Mouse (Mus musculus) 416B (cell line): ENCODE results near the gene Wdr35.

Source experiments
- DNase-seq: peaks from one replicate; pipeline ENCODE4 v3.0.0; 2011; ENCODE audit warnings: low read depth

The Wdr35 gene

DNA sequence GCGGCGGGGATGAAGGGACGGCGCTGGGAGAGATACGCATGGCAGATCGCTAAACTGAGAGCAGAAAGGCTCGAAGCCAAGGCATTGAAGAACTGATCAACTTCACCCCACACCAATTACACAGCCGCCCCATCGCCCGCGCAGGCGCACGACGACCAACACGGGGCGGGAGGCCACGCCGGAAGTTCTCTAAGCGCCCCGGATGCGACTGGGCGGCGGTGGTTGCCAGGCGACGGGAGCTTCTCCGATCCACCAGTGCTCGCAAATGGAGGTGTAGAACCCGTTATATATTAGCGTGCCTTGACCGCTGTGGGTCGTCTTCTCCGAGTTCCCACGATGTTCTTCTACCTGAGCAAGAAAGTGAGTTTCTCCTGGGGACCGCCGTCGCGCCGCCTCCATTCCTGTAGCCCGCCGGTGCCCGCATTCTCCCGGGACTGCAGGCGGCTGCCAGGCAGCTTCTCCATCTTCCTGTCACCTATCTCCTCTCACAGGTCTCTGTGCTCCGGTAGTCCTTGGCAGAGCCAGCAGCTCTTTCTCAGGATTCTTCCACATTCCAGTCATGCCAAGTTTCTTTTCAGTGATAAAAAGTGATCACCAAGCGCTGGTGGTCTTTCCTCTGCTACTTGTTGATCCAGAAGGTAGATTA, at the start of gene Wdr35:
Wdr35 (plus strand) TSS at position 73 of the 646 bp plus-strand sequence.
- no peak for DNase-seq

DNA sequence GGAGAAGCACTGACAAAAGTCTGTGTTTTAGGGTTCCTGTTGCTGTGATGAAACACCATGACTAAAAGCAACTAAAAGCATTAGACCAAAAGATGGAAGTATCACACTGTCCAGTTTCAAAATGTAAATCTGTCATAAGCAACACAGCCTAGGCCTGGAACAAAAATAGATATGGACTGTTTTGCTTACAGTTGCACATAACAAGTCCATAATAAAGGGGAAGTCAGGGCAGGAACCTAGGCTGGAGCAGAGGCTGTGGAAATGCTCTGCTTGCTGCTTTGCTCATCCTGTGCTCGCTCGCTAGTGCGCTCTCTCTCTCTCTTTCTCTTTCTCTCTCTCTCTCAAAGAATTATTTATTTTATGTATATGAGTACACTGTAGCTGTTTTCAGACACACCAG, 46.0 kb upstream of the Wdr35 start:
- peak; percentile 71 for DNase-seq

DNA sequence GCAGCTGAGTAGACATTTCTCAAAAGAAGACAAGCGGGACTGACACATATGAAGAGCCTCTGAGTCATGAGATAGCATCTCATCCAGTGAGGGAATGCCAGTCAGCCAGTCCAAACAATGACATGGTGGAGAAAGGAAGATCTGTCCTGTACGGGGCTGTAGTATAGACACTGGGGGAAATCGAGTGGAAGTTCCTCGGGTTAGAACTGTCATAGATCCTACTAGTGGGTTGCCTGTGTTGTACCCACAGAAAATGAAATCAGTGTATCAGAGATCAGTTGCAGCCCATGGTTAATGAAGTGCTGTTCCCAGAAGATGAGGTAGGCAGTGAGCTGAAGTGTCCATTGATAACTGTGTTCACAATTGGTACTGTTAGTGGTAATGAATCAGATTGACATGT, 44.9 kb upstream of the Wdr35 start:
- DNase-seq: peak; percentile 15

DNA sequence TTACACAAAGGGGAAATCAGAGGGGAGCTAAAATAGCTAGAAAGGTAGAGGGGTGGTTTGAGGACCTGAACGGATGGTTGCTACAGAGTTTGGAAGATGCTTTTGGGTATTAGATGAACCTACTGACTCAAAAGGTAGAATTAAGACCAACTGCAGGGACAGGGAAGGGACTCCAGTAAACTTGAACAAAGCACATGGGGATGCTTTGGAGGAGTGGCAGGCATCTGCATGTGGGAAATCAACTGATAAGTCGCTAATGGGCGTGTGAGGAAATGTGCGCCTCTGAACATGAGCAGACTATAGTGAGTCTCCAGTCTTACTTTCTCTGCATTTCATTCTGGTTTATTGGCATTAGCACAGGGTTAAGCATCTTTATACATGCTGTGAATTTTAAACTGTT, 42.6 kb upstream of the Wdr35 start:
- DNase-seq: no peak

DNA sequence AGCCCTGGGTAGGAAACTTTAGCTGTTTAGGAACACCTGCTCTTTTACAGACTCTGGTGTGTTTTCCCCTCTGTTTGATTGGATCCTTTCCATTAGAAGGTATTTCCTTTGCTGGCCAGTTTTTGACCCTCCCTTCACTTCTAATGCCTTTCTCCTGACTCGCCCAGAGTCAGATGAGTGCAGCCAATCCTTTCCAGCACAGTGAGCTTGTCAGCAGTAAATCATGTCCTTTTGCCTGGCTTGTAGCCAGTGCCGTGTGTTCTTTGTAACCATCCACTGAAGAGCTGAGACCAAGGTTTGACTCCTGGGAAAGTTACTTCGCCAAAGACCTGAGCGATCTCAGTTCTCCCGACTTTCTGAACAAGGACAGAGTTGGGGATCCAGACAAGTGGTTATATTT, 38.3 kb upstream of the Wdr35 start:
- no peak for DNase-seq

DNA sequence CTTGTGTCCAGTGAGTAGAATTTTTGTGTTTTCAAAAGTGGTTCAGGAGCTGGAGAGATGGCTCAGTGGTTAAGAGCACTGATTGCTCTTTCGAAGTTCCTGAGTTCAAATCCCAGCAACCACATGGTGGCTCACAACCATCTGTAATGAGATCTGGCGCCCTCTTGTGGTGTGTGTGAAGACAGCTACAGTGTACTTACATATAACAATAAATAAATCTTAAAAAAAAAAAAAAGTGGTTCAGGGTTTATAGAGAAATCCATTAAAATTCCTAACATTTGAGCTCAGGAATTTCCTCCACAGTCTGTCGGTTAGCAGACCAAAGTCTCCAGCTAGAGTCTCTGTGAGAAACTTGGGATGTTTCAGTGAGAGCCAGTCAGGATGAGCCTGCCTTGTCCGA, 37.5 kb upstream of the Wdr35 start:
- peak; percentile 28 for DNase-seq

DNA sequence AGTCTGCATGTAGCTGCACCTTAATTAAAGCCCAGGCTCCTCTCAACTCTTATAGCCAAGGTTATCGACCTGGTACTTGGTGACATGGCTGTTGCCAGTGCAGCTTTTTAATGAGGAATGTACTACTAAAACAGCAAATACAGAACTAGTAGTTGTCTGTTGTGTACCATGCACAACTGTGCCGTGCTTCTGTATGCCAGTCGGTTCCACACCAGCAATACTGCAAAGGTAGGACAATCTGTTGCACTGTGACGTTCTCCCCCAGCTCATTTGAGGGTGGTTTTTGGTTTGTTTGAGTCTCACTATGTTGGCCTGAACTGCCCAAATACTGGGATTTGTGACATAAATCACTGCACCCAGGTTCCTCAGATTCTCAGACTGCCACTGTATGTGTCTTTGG, 34.2 kb upstream of the Wdr35 start:
- DNase-seq: no peak

DNA sequence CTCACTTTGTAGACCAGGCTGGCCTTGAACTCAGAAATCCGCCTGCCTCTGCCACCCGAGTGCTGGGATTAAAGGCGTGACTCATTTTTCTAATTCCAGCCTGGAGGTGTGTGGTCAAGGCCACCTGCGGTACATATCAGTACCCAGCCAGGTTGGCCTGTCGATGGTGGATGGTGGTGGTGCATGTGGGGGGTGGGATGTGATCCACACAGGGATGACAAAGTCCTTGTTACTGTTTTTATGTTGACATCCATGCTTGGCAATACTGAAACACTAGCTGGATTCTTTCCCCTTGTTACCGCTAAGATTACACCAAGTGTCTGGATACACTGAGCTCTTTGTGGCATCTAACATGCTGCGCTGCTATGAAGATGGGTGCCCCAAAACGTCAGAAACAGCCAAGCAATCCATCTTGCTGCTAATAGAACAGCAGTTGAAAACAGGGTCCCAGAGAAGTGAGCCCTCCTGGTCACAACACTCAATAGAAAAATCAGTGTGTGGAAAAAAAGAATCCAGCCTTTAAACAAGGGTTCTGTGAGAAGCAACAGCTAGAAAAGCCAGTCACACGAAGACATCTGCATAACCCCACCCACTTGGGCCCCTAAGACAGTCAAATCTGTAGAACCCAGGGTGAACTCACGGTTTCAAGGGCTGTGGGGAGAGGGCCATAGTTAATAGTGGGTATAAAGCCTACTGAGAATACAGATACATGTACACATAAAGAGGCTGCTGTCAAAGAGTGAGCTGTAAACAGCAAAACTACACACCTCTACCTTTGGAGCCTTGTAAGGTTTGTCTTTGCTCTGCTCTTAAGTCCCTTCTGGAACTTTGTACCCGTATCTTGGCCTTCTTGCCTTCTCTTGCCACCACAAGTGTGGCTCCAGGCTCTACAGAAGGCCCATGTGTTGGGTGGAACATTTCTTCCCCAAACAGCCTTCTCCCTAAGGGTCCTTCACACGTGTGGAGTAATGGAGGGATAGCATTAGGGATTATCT, 33.4 kb upstream of the Wdr35 start:
- no peak for DNase-seq

DNA sequence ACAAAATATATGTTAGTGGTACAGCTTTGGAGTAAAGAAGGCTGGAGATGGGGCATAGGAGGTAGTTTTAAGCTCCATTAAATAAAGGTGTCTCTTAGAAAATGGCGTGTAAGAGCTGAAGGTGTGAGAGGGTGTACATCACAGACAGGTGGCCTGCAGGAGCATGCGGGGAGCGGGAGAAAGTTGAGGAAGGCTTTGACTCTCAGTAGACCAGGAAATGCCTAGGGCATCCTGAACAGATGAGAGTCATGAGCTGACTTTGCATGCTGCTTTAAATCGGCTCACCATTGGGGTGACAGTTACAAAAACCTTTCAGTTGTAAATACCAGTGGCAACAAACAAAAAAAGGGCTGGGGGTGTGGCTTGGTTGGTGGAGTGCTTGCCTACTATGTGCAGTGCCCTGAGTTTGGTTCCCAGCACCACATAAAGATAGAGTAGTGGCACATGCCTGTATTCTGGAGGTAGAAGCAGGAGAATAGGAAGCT, 32.5 kb upstream of the Wdr35 start:
- DNase-seq: no peak

DNA sequence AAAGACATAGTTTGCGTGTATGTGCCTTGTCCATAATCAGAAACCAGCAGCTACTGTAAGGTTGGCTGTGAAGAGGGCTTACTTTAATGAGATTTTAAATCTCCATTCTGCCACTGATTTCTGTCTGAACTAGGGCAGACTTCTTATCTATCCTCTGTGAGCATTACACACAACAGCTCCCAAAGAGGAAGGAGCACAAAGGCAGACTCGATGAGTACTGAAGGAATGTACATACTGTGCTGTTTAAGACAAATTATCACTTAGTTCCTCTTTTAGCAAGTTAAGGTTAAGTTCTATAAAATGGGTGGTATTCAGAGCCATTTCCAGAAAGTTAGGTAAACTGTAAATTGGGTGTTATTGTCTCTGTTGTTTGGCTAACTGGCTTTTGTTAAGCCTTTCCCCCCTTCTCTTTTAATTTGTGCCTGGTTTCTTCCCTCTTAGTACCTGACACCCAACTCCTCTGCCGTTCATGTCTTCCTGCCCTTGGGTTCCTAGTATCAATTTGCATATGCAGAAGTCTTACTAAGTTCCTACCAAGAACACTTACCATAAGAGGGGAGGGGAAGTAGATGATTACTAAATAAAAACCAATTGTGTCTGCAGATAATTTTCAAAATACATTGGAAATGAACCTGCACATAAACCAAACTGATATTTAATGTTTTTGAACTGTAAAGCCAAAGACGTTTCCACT, 31.8 kb upstream of the Wdr35 start:
- peak; percentile 43 for DNase-seq

DNA sequence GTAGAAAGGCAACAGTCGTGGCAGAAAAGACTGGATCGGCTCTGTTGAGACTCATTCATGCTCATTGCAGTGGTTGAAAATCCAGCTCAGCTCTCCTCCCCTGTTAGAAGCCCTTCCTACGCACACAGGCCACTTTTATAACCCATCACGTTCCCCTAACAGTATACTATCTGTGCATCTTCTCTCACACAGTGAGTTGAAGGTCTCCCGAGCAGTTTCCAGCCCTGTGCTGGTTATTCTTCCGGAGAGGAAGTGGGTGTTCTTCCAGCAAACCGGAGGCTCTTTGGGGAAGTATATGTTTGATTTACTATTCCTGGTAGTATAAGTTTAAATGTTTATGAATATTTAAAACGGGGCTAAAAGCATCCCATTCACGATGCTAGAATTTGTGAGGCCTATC, 26.5 kb upstream of the Wdr35 start:
- no peak for DNase-seq

DNA sequence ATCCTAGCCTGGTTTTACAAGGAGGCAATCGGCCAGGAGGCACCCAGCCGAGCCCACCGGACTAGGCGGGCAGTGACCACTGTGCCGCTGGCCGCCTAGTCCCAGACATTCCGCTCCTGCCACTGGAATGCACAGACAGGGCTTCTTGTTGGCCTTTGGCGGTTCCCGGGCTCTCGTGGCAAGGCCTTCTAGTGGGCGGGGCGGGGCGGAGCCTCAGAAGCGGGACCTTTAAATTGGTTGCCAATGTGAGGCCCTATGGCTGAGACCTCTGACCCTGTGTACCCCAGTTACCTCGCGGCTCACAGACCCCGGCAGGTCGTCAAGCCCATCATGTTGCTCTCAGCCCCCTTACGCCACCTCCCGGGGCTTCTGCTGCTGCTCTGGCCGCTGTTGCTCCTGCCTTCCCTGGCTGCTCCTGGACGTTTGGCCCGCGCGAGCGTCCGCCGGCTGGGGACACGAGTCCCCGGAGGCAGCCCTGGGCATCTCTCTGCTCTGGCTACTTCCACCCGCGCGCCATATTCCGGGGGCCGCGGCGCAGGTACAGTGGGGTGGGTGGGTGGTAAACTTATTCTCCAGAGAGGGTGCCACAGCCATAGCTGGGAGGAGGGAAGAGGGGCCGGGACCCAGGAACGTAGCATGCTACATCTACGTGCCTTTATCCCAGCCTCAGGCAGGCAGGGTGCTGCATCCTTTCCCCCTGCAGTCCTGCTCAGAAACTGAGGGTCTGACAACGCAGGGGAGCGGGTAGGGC, 25.8 kb upstream of the Wdr35 start, which contains the start of gene Matn3:
Matn3 (plus strand) TSS at position 216 of the 751 bp plus-strand sequence.
- no peak for DNase-seq

DNA sequence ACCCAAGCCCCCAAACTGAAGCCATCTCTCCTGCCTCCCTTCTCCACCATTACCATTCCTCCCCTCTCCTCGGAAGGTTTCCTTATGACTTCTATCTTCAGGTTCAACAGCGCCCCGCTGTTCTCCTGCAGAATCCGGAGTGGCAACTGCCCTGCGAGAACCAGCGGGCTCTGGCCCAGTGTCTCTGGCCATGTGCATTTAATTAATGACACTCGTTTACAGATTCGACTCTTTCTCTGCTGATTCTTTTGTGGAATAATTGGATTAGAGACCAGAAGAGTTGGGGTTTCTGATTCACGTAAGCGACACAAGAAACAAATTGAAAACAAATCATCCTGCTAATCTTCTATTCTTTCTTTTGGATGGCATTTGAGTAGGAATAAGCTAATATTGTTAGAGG, 20.6 kb upstream of the Wdr35 start:
- DNase-seq: no peak

DNA sequence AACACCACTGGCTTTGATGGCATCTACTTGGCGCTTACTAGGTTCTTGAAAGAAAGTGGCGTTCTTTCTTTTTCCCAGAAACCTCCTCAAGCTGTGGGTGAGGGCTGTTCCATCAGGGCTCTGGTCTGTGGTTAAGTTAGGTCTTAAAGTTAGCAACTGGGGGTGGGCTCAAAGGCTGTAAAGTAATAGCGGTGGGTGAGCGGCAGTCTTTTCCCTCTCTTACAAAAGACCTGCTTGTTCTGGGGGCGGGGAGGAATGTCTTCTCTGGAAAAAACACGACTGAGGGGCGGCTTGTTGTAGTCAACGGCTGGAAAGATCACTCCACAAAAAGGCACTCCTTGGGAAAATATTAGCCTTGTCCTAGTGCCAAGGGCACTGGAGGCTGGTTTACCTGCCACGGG, 19.5 kb upstream of the Wdr35 start:
- DNase-seq: no peak

DNA sequence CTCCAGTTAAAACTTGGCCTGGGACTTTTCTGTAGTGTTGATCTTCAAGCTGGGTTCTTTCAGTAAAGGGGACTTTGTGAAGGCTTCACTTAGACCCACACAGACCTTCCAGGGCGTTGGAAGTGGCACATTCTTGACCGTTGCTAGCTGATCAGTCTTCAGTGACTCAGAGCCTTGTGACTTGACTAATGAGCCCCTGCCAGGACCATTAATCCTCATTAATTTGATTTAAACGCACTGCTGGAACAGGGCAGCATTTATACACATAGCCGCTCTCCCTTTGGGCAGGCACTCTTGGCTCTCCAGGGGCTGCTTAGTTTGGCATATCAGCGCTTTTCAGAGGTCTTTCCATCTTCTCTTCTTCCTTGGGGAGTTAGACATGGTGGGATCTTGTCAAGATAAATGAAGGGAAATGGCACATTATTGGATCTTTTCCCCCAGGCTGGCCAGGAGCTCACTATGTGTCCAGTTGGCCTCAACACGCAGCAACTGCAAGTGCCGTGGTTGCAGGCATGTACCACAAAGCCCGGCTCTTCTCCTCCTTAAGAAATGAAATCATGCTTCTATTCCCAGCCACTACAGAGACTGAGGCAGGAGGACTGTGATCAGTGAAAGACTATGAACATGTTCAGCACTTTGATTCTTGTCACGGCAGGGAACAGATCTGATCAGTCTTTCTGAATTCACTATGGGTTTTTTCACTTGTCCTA, 11.9 kb upstream of the Wdr35 start:
- no peak for DNase-seq

DNA sequence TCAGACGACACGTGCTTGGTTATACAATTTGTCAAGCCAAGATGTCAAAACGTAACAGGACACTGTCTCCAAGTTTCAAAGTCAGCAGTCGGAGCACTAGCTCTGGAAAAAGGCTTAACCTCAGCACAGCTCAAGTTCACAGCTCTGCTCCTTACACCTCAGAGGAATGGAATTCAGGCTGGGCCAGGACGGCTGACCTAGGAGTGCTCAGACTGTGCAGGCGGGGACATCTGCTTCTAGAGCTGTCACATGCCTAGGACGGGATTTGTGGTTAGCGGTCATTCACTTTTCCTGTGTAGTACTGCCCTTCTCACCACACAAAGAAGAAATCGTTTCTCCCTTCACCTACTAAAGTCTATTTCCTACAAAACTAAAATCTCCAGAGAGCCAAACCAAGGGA, 3.9 kb upstream of the Wdr35 start:
- peak; percentile 45 for DNase-seq

DNA sequence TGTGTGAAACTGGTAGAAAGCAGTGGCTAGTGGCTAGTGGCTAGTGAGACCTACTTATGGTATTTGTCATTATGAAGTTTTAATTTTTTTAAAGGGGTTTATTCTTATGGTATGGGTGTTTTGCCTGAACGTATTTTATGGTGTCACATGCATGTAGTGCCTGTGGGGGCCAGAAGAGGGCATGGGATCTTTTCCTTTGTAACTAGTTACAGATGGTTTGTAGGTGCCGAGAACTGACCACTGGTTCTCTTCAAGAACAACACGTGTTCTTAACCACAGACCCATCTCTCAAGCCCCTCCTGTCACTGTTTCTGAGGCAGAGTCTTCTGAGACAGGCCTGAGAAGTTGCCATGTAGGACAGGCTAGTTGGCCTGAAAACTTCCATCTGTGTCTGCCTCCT, 1.4 kb downstream of the Wdr35 start:
- DNase-seq: no peak

DNA sequence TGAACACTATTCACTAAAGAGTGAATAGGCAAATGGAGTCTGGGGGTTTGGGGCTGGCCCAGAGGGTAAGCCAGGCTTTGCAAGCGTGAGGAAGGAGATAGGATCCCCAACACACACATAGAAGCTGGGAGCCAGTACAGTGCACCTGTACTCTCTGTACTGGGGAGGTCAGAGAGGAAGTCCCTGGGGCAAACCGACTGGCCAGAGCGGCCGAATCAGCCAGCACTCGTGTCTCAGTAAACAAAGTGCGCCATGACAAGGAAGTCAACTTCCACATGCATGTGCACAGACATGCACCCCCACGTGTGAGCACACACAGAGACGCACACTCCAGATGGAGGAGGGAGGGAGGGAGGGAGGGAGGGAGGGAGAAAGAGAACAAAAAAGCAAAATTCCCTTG, 19.5 kb downstream of the Wdr35 start:
- DNase-seq: no peak

DNA sequence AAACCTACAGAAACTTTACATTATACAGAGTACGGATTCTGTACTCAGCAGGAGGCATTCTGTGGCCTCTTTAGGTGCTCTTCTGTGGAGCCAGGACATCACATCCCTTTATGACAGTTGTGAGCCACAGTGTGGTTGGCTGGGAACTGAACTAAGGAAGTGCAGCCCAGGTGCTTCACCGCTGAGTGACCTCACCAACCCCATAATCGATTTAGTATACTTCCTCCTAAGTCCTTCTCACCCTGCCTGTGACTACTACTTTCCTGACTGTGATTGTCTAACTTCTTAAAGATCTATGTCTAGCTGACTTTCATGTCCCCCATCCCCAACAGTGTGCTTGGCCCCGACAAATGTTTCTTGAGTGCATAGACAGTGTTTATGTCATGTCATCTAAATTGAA, 24.6 kb downstream of the Wdr35 start:
- no peak for DNase-seq

DNA sequence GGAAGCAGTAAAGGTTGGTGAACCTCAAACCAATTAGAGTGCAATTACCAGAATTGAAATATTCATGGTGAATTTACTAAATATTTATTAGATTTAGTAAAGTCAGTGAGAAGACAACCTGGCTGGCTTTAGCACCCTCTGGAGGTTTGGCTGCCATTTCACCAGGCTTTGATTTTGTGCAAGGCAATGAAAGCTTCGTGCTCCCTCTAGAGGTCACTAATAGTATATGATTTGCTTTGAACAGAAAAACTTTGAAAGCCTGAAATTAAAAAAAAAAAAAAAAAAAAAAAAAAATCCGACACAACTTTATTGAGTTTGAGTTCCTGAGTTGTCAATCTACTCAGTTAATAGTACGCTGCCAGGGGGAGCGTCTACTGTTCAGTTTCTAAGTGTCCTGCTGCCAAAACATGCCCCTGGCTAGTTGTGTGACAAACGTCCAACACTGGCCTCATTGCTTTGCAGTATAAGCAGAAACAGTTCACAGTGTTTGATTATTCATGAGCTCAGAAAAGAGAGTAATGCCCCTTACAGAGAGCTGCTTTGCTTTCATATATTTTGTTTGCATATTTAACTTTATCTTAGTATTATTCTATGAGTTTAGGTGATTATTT, 28.5 kb downstream of the Wdr35 start:
- peak; percentile 84 for DNase-seq

DNA sequence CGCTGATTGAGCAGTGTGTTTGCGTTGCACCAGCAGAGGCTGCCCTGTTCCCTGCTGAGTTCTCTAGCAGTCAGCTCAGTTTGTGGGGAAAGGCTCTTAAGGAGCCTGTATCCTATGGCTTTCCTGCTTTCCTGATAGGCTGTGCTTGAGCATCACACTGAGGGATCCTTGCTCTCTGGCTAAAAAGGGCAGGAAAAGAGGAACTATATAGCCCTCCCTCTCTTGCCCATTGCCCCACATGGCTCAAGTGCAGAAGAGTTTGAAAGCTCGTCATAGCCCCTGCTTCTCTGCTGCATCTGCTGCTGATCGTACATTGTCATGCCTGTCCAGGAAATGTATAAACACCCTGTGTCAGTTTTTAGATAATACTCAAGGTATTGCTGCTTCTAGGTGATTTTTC, 33.5 kb downstream of the Wdr35 start:
- no peak for DNase-seq
